Mouse (Mus musculus) embryonic fibroblast, embryonic 13.5 days (primary cell): ENCODE data around the gene Rere.

Experiments used
- CTCF ChIP-seq: IDR thresholded peaks from 2 replicates; pipeline ENCODE4 v1.5.1; 2011; ENCODE audit warnings: mild to moderate bottlenecking, control low read depth, low read length, moderate library complexity, borderline replicate concordance; ENCODE audit not compliant: insufficient read depth
- POLR2A ChIP-seq: IDR thresholded peaks from 2 replicates; pipeline ENCODE4 v1.6.1; 2011; ENCODE audit warnings: low read depth, mild to moderate bottlenecking, control low read depth, low read length, moderate library complexity

- TF ChIP-seq CTCF (peak; percentile 98), POLR2A (no peak)
Observed at GRCm38 (mm10) chr4:150248009-150248408, 33.4 kb upstream of the Rere start.
